Mouse (Mus musculus): Measurements from ENCODE around the gene B3gnt3. TPM values are rescaled to one million over a fixed set of nuclear protein-coding genes. Genes with fewer than 3 reads are reported as not detected.

Gene B3gnt3
- polyA plus RNA-seq, 1 experiment from 2014 or later: 35.9 TPM

GRCm38 (mm10) chr8:71685573-71685972 is 16.0 kb downstream of the B3gnt3 start:
- Histone ChIP-seq H3K27ac (replicated peaks) (no peak overlapping the region), H3K4me2 (replicated peaks; ENCODE audit: low read depth) (peak overlapping the region; percentile 40), H3K9me3 (ENCODE audit: control insufficient read depth, low read length) (no peaks in the 10 kb centered on the region), H3K36me3 (ENCODE audit: control insufficient read depth, insufficient read depth, low read length) (no peaks in the 10 kb centered on the region), H3K27me3 (ENCODE audit: control insufficient read depth, insufficient read depth, low read length) (peaks cover 18% of the 10 kb centered on the region; the same call in 1 of the 2 replicates), H3K4me1 (replicated peaks; ENCODE audit: control insufficient read depth, insufficient read depth) (peaks cover 2% of the 10 kb centered on the region; the same call in 1 of the 2 replicates), H3K9ac (ENCODE audit: low read length) (no peak overlapping the region), H3K4me3 (ENCODE audit: low read depth, low read length) (peak overlapping the region; percentile 13; the same call in 1 of the 2 replicates)
- peak; percentile 62 for TF ChIP-seq CTCF (IDR thresholded peaks at IDR 0.05; ENCODE audit: low read depth)
- no peak for TF ChIP-seq EP300 (optimal IDR thresholded peaks at IDR 0.05)
- DNase-seq (ENCODE audit: low spot score) (peak; percentile 51), ATAC-seq (ENCODE audit: low FRiP score, low TSS enrichment) (peak; percentile 27; the same call in 1 of the 2 replicates)
- 13% methylated on average over 29 of the region's 29 CpGs for WGBS

GRCm38 (mm10) chr8:71684701-71685100 is 16.9 kb downstream of the B3gnt3 start:
- Histone ChIP-seq H3K9ac (ENCODE audit: low read length) (no peak overlapping the region), H3K27me3 (ENCODE audit: control insufficient read depth, insufficient read depth, low read length) (peaks cover 18% of the 10 kb centered on the region; the same call in 1 of the 2 replicates), H3K9me3 (ENCODE audit: control insufficient read depth, low read length) (no peaks in the 10 kb centered on the region), H3K36me3 (ENCODE audit: control insufficient read depth, insufficient read depth, low read length) (no peaks in the 10 kb centered on the region), H3K4me2 (replicated peaks; ENCODE audit: low read depth) (no peak overlapping the region), H3K27ac (replicated peaks) (no peak overlapping the region), H3K4me3 (ENCODE audit: low read depth, low read length) (no peak overlapping the region), H3K4me1 (replicated peaks; ENCODE audit: control insufficient read depth, insufficient read depth) (peaks cover 2% of the 10 kb centered on the region; the same call in 1 of the 2 replicates)
- TF ChIP-seq CTCF (IDR thresholded peaks at IDR 0.05; ENCODE audit: low read depth) (no peak), EP300 (optimal IDR thresholded peaks at IDR 0.05) (no peak)
- ATAC-seq (ENCODE audit: low FRiP score, low TSS enrichment) (no peak), DNase-seq (ENCODE audit: low spot score) (no peak)
- WGBS: 36% methylated on average over 10 of the region's 10 CpGs

DNA sequence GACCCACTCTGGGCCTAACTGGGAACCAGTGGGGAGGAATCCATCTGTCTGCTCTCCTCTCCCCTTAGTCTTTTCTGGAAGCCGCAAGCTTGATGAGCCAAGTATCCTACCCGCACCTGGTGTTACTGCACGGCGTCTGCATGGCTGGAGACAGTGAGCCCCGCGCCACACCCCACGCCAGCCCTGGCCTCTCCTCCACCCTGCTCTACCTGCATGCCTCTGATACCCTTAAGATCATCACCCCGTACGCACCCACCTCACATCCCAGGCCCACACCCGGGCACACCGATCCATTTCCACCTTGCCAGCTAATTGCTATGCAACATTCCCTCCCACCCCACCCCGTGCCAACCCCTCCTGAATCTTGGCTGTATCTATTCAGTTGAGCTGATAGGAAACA is 18.8 kb downstream of the B3gnt3 start:
- ATAC-seq (ENCODE audit: low FRiP score, low TSS enrichment) (no peak), DNase-seq (ENCODE audit: low spot score) (no peak)
- H3K27ac ChIP-seq (replicated peaks): no peak overlapping the region
- H3K9ac ChIP-seq (ENCODE audit: low read length): no peak overlapping the region
- 80% methylated on average over 12 of the region's 12 CpGs for WGBS
- peaks cover 10% of the 10 kb centered on the region; the same call in 1 of the 2 replicates for H3K27me3 ChIP-seq (ENCODE audit: control insufficient read depth, insufficient read depth, low read length)
- H3K4me2 ChIP-seq (replicated peaks; ENCODE audit: low read depth): no peak overlapping the region
- H3K4me3 ChIP-seq (ENCODE audit: low read depth, low read length): no peak overlapping the region
- TF ChIP-seq CTCF (IDR thresholded peaks at IDR 0.05; ENCODE audit: low read depth) (no peak), EP300 (optimal IDR thresholded peaks at IDR 0.05) (no peak)
- H3K9me3 ChIP-seq (ENCODE audit: control insufficient read depth, low read length): no peaks in the 10 kb centered on the region
- no peaks in the 10 kb centered on the region for H3K36me3 ChIP-seq (ENCODE audit: control insufficient read depth, insufficient read depth, low read length)
- peaks cover 2% of the 10 kb centered on the region; the same call in 1 of the 2 replicates for H3K4me1 ChIP-seq (replicated peaks; ENCODE audit: control insufficient read depth, insufficient read depth)

GRCm38 (mm10) chr8:71681369-71681915 is 20.1 kb downstream of the B3gnt3 start:
- no peak for ATAC-seq (ENCODE audit: low FRiP score, low TSS enrichment)
- whole genome bisulfite sequencing: 33% methylated on average over 17 of the region's 18 CpGs
- Histone ChIP-seq H3K36me3 (ENCODE audit: control insufficient read depth, insufficient read depth, low read length) (no peaks in the 10 kb centered on the region), H3K4me2 (replicated peaks; ENCODE audit: low read depth) (no peak overlapping the region), H3K4me1 (replicated peaks; ENCODE audit: control insufficient read depth, insufficient read depth) (peaks cover under 1% of the 10 kb centered on the region; the same call in 1 of the 2 replicates), H3K9me3 (ENCODE audit: control insufficient read depth, low read length) (no peaks in the 10 kb centered on the region), H3K4me3 (ENCODE audit: low read depth, low read length) (no peak overlapping the region), H3K9ac (ENCODE audit: low read length) (no peak overlapping the region), H3K27me3 (ENCODE audit: control insufficient read depth, insufficient read depth, low read length) (peaks cover 7% of the 10 kb centered on the region; the same call in 1 of the 2 replicates), H3K27ac (replicated peaks) (no peak overlapping the region)
- no peak for DNase-seq (ENCODE audit: low spot score)
- no peak for TF ChIP-seq EP300 (optimal IDR thresholded peaks at IDR 0.05)

GRCm38 (mm10) chr8:71680471-71680870 is 21.1 kb downstream of the B3gnt3 start:
- ATAC-seq (ENCODE audit: low FRiP score, low TSS enrichment): no peak
- WGBS: 45% methylated on average over 21 of the region's 21 CpGs
- no peaks in the 10 kb centered on the region for H3K4me1 ChIP-seq (replicated peaks; ENCODE audit: control insufficient read depth, insufficient read depth)
- TF ChIP-seq CTCF (IDR thresholded peaks at IDR 0.05; ENCODE audit: low read depth) (no peak), EP300 (optimal IDR thresholded peaks at IDR 0.05) (no peak)
- H3K27me3 ChIP-seq (ENCODE audit: control insufficient read depth, insufficient read depth, low read length): peaks cover 4% of the 10 kb centered on the region; the same call in 1 of the 2 replicates
- no peaks in the 10 kb centered on the region for H3K9me3 ChIP-seq (ENCODE audit: control insufficient read depth, low read length)
- no peak overlapping the region for H3K4me3 ChIP-seq (ENCODE audit: low read depth, low read length)
- H3K36me3 ChIP-seq (ENCODE audit: control insufficient read depth, insufficient read depth, low read length): no peaks in the 10 kb centered on the region
- DNase-seq (ENCODE audit: low spot score): no peak
- H3K4me2 ChIP-seq (replicated peaks; ENCODE audit: low read depth): no peak overlapping the region
- H3K9ac ChIP-seq (ENCODE audit: low read length): no peak overlapping the region
- no peak overlapping the region for H3K27ac ChIP-seq (replicated peaks)

- Histone ChIP-seq H3K27me3 (ENCODE audit: control insufficient read depth, insufficient read depth, low read length) (no peaks in the 10 kb centered on the region; the same call in 1 of the 2 replicates), H3K27ac (replicated peaks) (no peak overlapping the region), H3K9ac (ENCODE audit: low read length) (peak overlapping the region; percentile 38; the same call in 1 of the 2 replicates), H3K4me1 (replicated peaks; ENCODE audit: control insufficient read depth, insufficient read depth) (no peaks in the 10 kb centered on the region), H3K4me3 (ENCODE audit: low read depth, low read length) (peak overlapping the region; percentile 22), H3K4me2 (replicated peaks; ENCODE audit: low read depth) (peak overlapping the region; percentile 52), H3K36me3 (ENCODE audit: control insufficient read depth, insufficient read depth, low read length) (no peaks in the 10 kb centered on the region), H3K9me3 (ENCODE audit: control insufficient read depth, low read length) (no peaks in the 10 kb centered on the region)
- no peak for ATAC-seq (ENCODE audit: low FRiP score, low TSS enrichment)
- 13% methylated on average over 46 of the region's 46 CpGs for WGBS
- no peak for DNase-seq (ENCODE audit: low spot score)
- TF ChIP-seq CTCF (IDR thresholded peaks at IDR 0.05; ENCODE audit: low read depth): no peak
- no peak for TF ChIP-seq EP300 (optimal IDR thresholded peaks at IDR 0.05)
These were observed 21.9 kb downstream of the B3gnt3 start for GRCm38 (mm10) chr8:71679550-71680168.

Data from stomach, postnatal 0 days (tissue).